Mouse (Mus musculus) MEL (cell line): ENCODE measurements around the gene Cenpb. TPM values are rescaled to one million over a fixed set of nuclear protein-coding genes. Genes with fewer than 3 reads are reported as not detected.

Experiments used
- DNase-seq: peaks from one replicate; pipeline ENCODE4 v3.0.0; 2011; ENCODE audit warnings: low read depth, low spot score
- H3K27ac ChIP-seq: 2 replicates; pipeline ENCODE4 v1.5.1; 2012; ENCODE audit warnings: low read depth, mild to moderate bottlenecking, control low read depth, low read length, moderate library complexity; ENCODE audit not compliant: control insufficient read depth
- H3K27me3 ChIP-seq, 2 experiments: fragments of 150-350 bp in 1 of 2; sonication (generic) in 1 of 2; 2 replicates each; pipeline ENCODE4 v1.6.1; 2012; ENCODE audit warnings: low read length in 2 of 2, mild to moderate bottlenecking in 2 of 2, improper control_type of control experiment in 1 of 2, moderate library complexity in 1 of 2; ENCODE audit not compliant: insufficient read depth in 2 of 2, control insufficient read depth in 1 of 2
- H3K36me3 ChIP-seq, 2 experiments: 2 replicates each; pipeline ENCODE4 v1.6.1; 2012 to 2014; ENCODE audit warnings: low read length in 2 of 2, improper control_type of control experiment in 1 of 2, inconsistent platforms in 1 of 2, mild to moderate bottlenecking in 1 of 2; ENCODE audit not compliant: insufficient read depth in 2 of 2, control insufficient read depth in 1 of 2
- H3K4me1 ChIP-seq, 2 experiments: fragments of 150-350 bp in 1 of 2; sonication (generic) in 1 of 2; 2 replicates each; pipeline ENCODE4 v1.6.1; 2012; ENCODE audit warnings: low read length in 2 of 2, improper control_type of control experiment in 1 of 2, mild to moderate bottlenecking in 1 of 2; ENCODE audit not compliant: insufficient read depth in 2 of 2, control insufficient read depth in 1 of 2
- H3K4me3 ChIP-seq, 2 experiments: fragments of 150-350 bp in 1 of 2; sonication (generic) in 1 of 2; 2 replicates each; pipeline ENCODE4 v1.5.1; 2012; ENCODE audit warnings: low read depth in 2 of 2, low read length in 2 of 2, mild to moderate bottlenecking in 2 of 2, moderate library complexity in 2 of 2, control low read depth in 1 of 2, improper control_type of control experiment in 1 of 2; ENCODE audit not compliant: control insufficient read depth in 1 of 2, insufficient read depth in 1 of 2
- H3K79me2 ChIP-seq: 2 replicates; pipeline ENCODE4 v1.6.1; 2012; ENCODE audit warnings: mild to moderate bottlenecking, low read length, moderate library complexity; ENCODE audit not compliant: control insufficient read depth, poor library complexity, insufficient read depth
- H3K9ac ChIP-seq: 2 replicates; pipeline ENCODE4 v1.6.1; 2012; ENCODE audit warnings: low read depth, mild to moderate bottlenecking, control low read depth, low read length, moderate library complexity; ENCODE audit not compliant: control insufficient read depth, poor library complexity, severe bottlenecking
- H3K9me3 ChIP-seq: fragments of 150-350 bp; sonication (generic); replicated peaks from 2 replicates; pipeline ENCODE4 v1.6.1; 2012; ENCODE audit warnings: mild to moderate bottlenecking, low read length, improper control_type of control experiment, moderate library complexity; ENCODE audit not compliant: insufficient read depth
- CHD1 ChIP-seq: IDR thresholded peaks from 2 replicates; pipeline ENCODE4 v1.6.1; 2012; ENCODE audit warnings: low read depth, mild to moderate bottlenecking, inconsistent platforms, low read length, improper control_type of control experiment
- CHD2 ChIP-seq: IDR thresholded peaks from 2 replicates; pipeline ENCODE4 v1.6.1; 2011; ENCODE audit warnings: low read length, improper control_type of control experiment
- CTCF ChIP-seq, 3 experiments: IDR thresholded peaks in 2 of 3; conservative IDR thresholded peaks in 1 of 3; 2 replicates each; pipeline ENCODE4 v1.5.1; 2011 to 2012; ENCODE audit warnings: low read length in 3 of 3, low read depth in 2 of 3, mild to moderate bottlenecking in 2 of 3, improper control_type of control experiment in 1 of 3, inconsistent platforms in 1 of 3, mixed read lengths in 1 of 3, moderate library complexity in 1 of 3; ENCODE audit not compliant: control insufficient read depth in 1 of 3, insufficient read depth in 1 of 3, poor library complexity in 1 of 3, severe bottlenecking in 1 of 3
- ELF1 ChIP-seq: IDR thresholded peaks from 2 replicates; pipeline ENCODE4 v1.6.1; 2014; ENCODE audit warnings: low read depth, mild to moderate bottlenecking, inconsistent platforms, low read length, improper control_type of control experiment, moderate library complexity
- GATA1 ChIP-seq: IDR thresholded peaks from 2 replicates; pipeline ENCODE4 v1.6.1; 2011; ENCODE audit warnings: low read depth, low read length, improper control_type of control experiment
- JUND ChIP-seq: IDR thresholded peaks from 2 replicates; pipeline ENCODE4 v1.6.1; 2011; ENCODE audit warnings: low read depth, mild to moderate bottlenecking, improper control_type of control experiment, low read length
- KAT2A ChIP-seq: conservative IDR thresholded peaks from 2 replicates; pipeline ENCODE4 v1.6.1; 2012; ENCODE audit warnings: low read depth, low read length, improper control_type of control experiment, inconsistent platforms
- MEF2A ChIP-seq: IDR thresholded peaks from 2 replicates; pipeline ENCODE4 v1.6.1; 2014; ENCODE audit warnings: low read depth, mild to moderate bottlenecking, inconsistent platforms, low read length, improper control_type of control experiment; ENCODE audit not compliant: poor library complexity, insufficient replicate concordance, severe bottlenecking; ENCODE audit errors: extremely low read depth
- MXI1 ChIP-seq: IDR thresholded peaks from 2 replicates; pipeline ENCODE4 v1.6.1; 2011; ENCODE audit warnings: mild to moderate bottlenecking, low read depth, low read length, improper control_type of control experiment
- MYB ChIP-seq: IDR thresholded peaks from 2 replicates; pipeline ENCODE4 v1.6.1; 2011; ENCODE audit warnings: mild to moderate bottlenecking, low read depth, low read length, improper control_type of control experiment
- MYC ChIP-seq: IDR thresholded peaks from 2 replicates; pipeline ENCODE4 v1.6.1; 2011; ENCODE audit warnings: low read depth, mild to moderate bottlenecking, low read length, improper control_type of control experiment, moderate library complexity
- NRF1 ChIP-seq: IDR thresholded peaks from 2 replicates; pipeline ENCODE4 v1.6.1; 2014; ENCODE audit warnings: low read depth, mild to moderate bottlenecking, inconsistent platforms, low read length, improper control_type of control experiment, moderate library complexity; ENCODE audit not compliant: poor library complexity, insufficient read depth, severe bottlenecking
- POLR2AphosphoS5 ChIP-seq: IDR thresholded peaks from 2 replicates; pipeline ENCODE4 v1.6.1; 2012; ENCODE audit warnings: low read depth, borderline replicate concordance, mild to moderate bottlenecking, inconsistent platforms, low read length, moderate library complexity, mixed read lengths
- RAD21 ChIP-seq: IDR thresholded peaks from 2 replicates; pipeline ENCODE4 v1.6.1; 2011; ENCODE audit warnings: mild to moderate bottlenecking, low read depth, low read length, improper control_type of control experiment
- SIN3A ChIP-seq: IDR thresholded peaks from 2 replicates; pipeline ENCODE4 v1.6.1; 2012; ENCODE audit warnings: low read length, improper control_type of control experiment, inconsistent platforms
- TAL1 ChIP-seq: IDR thresholded peaks from 2 replicates; pipeline ENCODE4 v1.6.1; 2012; ENCODE audit warnings: mild to moderate bottlenecking, inconsistent platforms, low read length, moderate library complexity, mixed read lengths
- TBP ChIP-seq: IDR thresholded peaks from 2 replicates; pipeline ENCODE4 v1.8.0; 2011; ENCODE audit warnings: low read depth, low read length, improper control_type of control experiment
- TCF12 ChIP-seq: IDR thresholded peaks from 2 replicates; pipeline ENCODE4 v1.6.1; 2014; ENCODE audit warnings: low read depth, mild to moderate bottlenecking, inconsistent platforms, low read length, improper control_type of control experiment, moderate library complexity
- USF1 ChIP-seq: IDR thresholded peaks from 2 replicates; pipeline ENCODE4 v1.6.1; 2014; ENCODE audit warnings: low read depth, mild to moderate bottlenecking, inconsistent platforms, low read length, improper control_type of control experiment, moderate library complexity
- ZC3H11A ChIP-seq: IDR thresholded peaks from 2 replicates; pipeline ENCODE4 v1.6.1; 2012; ENCODE audit warnings: low read depth, mild to moderate bottlenecking, inconsistent platforms, low read length, improper control_type of control experiment
- ZKSCAN1 ChIP-seq: IDR thresholded peaks from 2 replicates; pipeline ENCODE4 v1.6.1; 2012; ENCODE audit warnings: low read depth, mild to moderate bottlenecking, inconsistent platforms, low read length, improper control_type of control experiment, moderate library complexity
- polyA plus RNA-seq, 2 experiments: library from polyadenylated mRNA; stranded (reverse) in 1 of 2; unstranded in 1 of 2; fragments of >175 nt in 1 of 2; fragments of >200 nt in 1 of 2; gene quantifications; 2 replicates each; pipeline versions ENCODE4 v1.2.1 to v1.2.4; 2012; ENCODE audit warnings: low replicate concordance in 2 of 2, low read depth in 1 of 2; ENCODE audit not compliant: insufficient read length in 2 of 2, insufficient read depth in 1 of 2, missing spikeins in 1 of 2
- total RNA-seq: library from RNA; depleted of rRNA; stranded (reverse); fragments of 300-350 nt; gene quantifications from 2 replicates; pipeline ENCODE4 v1.2.3, GENCODE M21; 2012

The Cenpb gene
- total and polyA plus RNA-seq, 3 experiments: 24.3 to 34.9 TPM; not detected in 1

- no peaks in the 10 kb centered on the region for H3K79me2 ChIP-seq
- no peak for DNase-seq
- H3K4me3 ChIP-seq: no peak within 1 kb of the TSS
- H3K27ac ChIP-seq: no peak within 1 kb of the TSS
- peaks cover 15 to 26% of the 10 kb centered on the region in 2 experiments for H3K4me1 ChIP-seq
- H3K27me3 ChIP-seq: no peaks in the 10 kb centered on the region
- no peak within 1 kb of the TSS for H3K9ac ChIP-seq
- peaks cover 0 to 9% of the 10 kb centered on the region in 2 experiments; a peak in 2 of 4 replicates for H3K36me3 ChIP-seq
- no peaks in the 10 kb centered on the region for H3K9me3 ChIP-seq
- TF ChIP-seq MXI1 (no peak), ZKSCAN1 (no peak), CTCF (IDR thresholded peaks at IDR 0.05 in 2 of 3, conservative IDR thresholded peaks at IDR 0.05 in 1 of 3; ENCODE audit: control insufficient read depth in 1 of 3, insufficient read depth in 1 of 3, low read depth in 2 of 3, low read length in 3 of 3, poor library complexity in 1 of 3, severe bottlenecking in 1 of 3) (no peak), TBP (no peak), USF1 (no peak), TAL1 (no peak)
Measured at GRCm38 (mm10) chr2:131132930-131133547, 46.8 kb downstream of the Cenpb start, which contains the start of gene Gm11037. Gm11037 (plus strand) TSS chr2:131133497.

- Histone ChIP-seq H3K27ac (no peak overlapping the region), H3K79me2 (no peaks in the 10 kb centered on the region), H3K4me3 (no peak overlapping the region), H3K4me1 (peaks cover 15 to 26% of the 10 kb centered on the region in 2 experiments), H3K36me3 (peaks cover 0 to 9% of the 10 kb centered on the region in 2 experiments; a peak in 2 of 4 replicates), H3K9me3 (no peaks in the 10 kb centered on the region), H3K9ac (no peak overlapping the region), H3K27me3 (no peaks in the 10 kb centered on the region)
- no peak for DNase-seq
- TF ChIP-seq KAT2A: no peak
- no peak for TF ChIP-seq CHD1
- TF ChIP-seq GATA1: no peak
- no peak for TF ChIP-seq TCF12
- TF ChIP-seq MYB: no peak
- no peak for TF ChIP-seq MEF2A
- no peak for TF ChIP-seq CHD2
- no peak for TF ChIP-seq USF1
- no peak for TF ChIP-seq MYC
- no peak for TF ChIP-seq NRF1
- no peak for TF ChIP-seq ELF1
- no peak for TF ChIP-seq ZC3H11A
- TF ChIP-seq POLR2AphosphoS5: no peak
- no peak for TF ChIP-seq JUND
- no peak for TF ChIP-seq SIN3A
- TF ChIP-seq TAL1: no peak
- no peak for TF ChIP-seq TBP
- no peak for TF ChIP-seq RAD21
Measured at GRCm38 (mm10) chr2:131132111-131132888, 47.6 kb downstream of the Cenpb start.
